Mouse (Mus musculus) heart, adult 18-20 months (tissue): ENCODE data around the gene Zswim3. TPM values are rescaled to one million over a fixed set of nuclear protein-coding genes. Genes with fewer than 3 reads are reported as not detected.

ENCODE experiments used
- DNase-seq, 2 experiments: peaks; one replicate each; pipeline ENCODE4 v3.0.0; 2021 to 2022; ENCODE audit warnings: mixed read lengths in 1 of 2
- total RNA-seq, 2 experiments: library from RNA; stranded (reverse); gene quantifications; 2 replicates each; pipeline ENCODE4 v1.2.3; 2021

Gene Zswim3
- total RNA-seq, 2 experiments from 2014 or later, result 2.4 to 2.5 TPM

DNA sequence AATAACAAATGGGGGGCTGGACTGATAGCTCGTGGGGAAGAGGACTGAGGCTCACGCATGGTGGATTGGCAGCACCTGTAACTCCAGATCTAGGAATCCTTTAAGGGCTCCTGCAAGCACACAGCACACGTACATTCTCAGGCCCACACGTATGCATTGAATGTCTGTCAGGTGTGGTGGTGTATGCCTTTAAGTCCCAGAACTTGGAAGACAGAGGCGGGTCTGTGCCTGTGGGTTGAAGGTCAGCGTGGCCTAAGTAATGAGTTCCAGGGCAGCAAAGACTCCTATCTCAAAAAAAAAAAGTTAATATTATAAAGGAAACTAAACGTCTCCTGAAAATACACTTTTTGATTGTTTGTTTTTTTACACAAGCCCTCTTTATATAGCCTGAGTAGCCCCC is 1.7 kb downstream of the Zswim3 start:
- DNase-seq, result no peak

DNA sequence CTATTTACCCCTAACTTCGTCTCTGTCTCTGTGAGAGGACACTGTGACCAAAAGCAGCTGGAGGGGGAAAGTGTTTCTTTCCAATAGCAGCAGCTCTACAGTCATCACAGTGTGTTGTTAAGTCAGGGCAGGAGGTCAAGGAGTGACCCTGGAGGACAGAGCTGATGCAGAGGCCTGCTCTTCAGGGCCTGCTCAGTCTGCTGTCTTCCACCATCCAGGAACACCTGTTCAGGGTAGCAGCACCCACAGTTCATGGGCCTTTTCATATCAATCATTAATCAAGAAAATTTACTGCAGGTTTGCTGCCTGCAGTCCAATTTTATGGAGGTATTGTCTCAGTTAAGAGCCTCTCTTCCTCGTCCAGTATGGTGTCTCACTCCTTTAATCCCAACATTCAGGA is 8.7 kb downstream of the Zswim3 start:
- DNase-seq, result no peak

DNA sequence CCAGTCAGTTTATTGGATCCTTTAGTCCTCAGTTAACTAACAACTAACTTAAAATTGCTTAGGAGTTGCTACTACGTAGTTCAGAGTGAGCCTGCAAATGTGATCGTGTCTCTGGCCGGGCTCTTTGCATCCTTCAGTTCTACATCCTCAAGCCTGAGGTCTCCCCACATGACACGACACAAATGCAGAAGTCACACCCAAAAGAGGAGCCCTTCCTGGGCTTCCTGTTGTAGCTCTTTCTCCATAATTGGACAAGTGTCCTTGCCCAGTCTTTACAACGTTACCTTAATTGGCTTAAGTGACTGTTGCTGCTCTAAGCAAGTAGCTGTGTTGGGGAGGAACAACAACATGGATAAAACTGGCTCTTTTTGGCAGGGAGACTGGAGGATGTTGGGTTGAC is 10.4 kb downstream of the Zswim3 start:
- DNase-seq, result no peak

DNA sequence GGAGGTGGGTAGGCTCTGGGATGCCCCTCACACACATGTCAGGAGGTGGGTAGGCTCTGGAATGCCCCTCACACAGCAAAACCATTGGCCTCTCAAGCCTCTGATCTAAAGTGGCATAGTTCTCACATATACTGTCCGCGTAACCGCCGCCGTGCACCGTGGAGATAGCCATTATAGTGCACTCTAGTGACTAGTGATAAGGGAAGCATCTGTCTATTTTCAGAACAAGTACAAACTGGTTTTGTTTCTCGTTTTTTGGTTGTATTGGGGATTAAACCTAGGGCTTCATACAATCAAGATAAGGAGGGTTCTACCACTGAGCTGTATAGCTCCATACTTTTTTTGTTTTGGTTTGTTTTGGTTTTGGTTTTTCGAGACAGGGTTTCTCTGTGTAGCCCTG is 10.9 kb downstream of the Zswim3 start:
- no peak for DNase-seq

DNA sequence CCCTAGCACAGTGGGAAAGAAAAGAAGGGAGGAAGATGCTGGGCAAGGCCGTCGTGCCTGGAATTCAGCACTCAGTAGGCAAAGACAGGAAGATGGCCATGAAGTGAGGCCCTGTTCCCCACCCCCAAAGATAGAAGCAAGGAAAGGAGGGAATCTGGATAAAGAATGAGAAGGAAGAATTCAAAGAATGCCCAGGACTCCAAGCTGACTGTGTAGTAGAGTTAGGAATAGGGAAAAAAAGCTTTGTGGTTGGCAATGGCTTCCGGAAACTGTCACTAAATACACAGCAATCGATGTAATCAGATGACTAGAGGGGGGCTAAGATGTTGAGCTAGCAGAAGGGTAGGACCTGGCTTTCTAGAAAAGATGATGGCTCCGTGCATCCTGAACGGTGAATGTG is 12.3 kb downstream of the Zswim3 start:
- no peak for DNase-seq

DNA sequence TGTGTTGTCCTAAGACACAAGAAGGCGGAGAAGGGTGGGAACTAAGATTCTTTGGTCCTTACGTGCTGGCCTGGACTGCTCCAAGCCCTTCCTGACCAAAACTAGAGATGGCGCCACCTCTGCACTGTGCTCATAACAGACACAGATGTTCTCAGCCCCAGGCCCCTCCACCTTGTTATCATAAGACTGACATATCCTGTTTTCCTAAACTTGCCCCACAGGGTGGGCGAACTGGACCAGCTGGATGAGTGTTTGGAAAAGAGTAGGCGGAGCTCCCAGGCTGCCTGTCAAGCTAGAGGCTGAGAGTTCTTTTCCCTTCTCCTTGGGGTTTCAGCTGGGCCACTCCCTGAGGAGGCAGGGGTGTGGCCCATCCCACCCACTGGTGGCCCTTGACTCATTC is 12.8 kb downstream of the Zswim3 start:
- DNase-seq, result no peak

DNA sequence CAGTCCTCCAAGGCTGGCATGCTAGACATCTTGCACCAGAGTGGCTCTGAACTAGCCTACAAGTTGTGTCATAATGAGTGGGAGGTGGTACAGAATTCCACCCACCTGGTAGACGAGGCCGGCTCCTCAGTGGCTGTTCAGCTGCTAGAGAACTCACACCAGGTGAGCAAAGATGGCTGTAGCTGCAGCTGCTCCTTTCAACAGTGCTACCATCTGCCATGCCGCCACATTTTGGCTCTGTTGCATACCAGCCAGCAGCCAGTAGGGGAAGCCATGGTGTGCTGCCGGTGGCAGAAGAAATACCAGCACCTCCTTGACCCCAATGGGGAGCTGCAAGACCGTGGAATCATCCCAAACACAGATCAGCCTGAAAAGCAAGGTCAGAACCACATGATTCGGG is 16.2 kb downstream of the Zswim3 start:
- DNase-seq, result no peak

DNA sequence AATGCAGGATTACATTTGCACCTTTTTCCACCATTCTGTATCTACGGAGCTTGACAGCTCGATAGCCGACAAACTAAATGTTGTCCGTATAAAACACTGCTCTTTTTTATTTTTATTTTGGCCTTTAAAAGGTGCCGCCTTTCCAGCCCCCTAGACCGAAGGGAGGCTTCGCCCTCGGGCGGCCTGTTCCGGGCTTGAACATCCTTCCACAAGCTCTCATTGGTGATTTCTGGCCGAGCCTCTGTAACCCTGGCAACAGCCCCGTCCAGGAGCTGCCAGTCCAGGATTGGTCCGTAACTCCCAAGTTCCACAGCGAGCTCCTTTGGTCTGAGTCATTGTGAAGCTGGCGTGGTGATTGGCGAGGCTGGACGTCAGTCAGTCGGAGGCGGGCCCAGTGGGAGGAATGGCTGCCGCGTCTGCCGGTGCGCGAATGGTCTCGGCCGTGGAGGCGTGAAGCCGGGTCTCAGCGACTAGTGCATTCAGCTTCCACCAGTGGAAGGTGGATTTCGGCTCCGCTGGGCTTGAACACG is 17.8 kb downstream of the Zswim3 start, which contains the start of gene Zswim1:
Gene Zswim1 (plus strand): TSS at position 51 of the 530 bp plus-strand sequence.
- peak; percentile 100 for DNase-seq

DNA sequence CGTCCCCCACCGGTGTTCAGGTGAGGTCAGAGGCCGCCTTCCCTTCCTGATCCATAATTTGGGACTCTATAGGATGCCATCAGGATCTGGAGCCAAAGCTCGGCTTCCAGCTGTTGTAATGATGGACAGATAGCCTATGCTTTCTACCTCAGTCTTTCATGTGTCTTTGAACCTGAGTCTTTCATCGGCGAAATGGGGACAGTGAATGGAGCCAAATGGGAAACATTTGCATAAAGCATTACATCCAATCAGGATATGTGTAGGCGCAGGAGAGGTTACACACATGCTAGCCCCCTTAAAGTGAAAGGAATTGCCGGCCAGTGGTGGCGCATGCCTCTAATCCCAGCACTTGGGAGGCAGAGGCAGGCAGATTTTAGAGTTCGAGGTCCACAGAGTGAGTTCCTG is 18.3 kb downstream of the Zswim3 start:
- peak in 1 of 2 experiments; percentile 29 for DNase-seq

DNA sequence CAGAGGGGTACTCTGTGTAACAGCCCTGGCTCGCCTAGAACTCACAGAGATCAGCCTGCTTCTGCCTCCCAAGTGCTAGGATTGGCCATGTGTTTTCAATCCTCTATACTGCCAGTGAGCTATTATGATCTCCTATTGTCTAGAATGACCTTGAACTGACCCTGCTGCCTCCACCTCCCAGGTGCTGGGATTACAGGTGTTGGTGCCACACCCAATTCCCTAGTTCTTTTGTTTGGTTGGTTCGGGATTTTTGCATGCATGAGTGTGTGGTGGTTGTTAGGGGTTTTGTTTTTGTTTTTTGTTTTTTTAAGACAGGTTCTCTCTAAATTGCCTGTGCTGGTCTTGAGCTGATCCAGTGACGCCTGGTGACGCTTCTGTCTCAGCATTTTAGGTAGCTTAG is 19.1 kb downstream of the Zswim3 start:
- no peak for DNase-seq

DNA sequence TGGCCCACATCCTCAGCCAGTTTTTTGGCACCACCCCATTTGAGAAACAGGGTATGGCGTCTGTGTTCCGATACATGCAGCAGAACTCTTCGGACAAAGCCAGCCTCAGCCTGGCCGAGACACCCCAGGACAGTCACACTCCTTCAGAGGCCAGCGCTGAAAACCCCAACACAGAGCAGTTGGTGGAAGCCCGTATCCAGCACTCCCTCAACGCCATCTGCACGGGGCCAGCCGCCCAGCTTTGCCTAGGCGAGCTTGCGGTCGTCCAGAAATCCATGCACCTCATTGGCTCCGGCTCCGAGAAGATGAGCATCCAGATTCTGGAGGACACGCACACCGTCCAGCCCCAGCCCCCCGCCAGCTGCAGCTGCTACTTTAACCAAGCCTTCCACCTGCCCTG is 20.6 kb downstream of the Zswim3 start:
- DNase-seq, result no peak

DNA sequence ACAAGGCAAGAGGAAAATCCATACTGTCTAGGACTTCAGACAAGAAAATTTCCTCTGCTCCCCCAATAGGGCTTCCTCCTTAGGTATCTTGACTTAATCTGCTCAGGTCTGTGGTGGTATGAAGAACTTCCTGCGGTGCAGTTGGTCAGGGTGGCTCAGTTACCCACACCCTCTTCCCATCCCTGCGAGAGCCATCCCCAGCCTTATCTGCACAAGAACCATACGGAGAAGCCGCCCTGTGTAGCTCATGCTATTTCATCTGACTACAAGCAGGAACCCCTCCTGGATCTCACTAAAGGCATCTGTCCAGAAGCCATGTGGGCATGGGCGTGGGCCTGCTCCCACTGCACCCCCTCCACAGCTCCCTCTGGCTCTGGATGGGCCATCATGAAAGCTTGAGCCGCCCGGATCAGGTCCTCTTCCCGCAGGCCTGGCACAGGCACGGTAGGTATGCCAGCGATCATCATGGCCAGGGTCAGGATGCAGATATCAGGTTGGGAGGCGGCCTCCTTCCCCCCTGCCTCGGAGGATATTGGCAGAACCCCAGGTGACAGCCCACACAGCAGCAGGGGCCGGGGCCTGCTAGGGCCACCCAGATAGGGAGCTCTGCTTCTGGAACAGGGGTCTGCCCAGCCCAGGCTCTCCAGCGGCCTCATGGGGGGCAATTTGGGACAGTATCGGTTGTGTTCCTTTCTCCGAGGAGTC is 22.4 kb downstream of the Zswim3 start:
- no peak for DNase-seq

DNA sequence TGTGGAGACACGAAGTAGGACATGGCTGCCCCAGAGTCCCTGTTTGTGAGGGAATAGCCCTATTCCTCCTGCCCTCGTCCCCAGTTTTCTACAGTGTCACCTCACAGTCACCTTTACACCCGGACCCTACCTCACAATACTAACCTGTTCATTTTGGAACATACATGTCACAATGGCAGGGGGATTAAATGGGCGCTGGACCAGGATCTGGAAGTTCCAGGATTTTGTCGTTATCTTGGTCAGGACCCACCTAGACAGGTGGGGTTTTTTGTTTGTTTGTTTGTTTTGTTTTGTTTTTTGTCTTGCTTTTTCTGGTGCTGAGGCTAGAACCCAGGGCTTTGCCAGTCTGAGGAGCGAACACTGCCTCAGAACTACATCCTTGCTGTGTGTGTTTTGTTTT is 23.5 kb downstream of the Zswim3 start, which contains the start of gene Spata25:
Gene Spata25 (minus strand): TSS at position 101 of the 400 bp plus-strand sequence.
- DNase-seq, result no peak

DNA sequence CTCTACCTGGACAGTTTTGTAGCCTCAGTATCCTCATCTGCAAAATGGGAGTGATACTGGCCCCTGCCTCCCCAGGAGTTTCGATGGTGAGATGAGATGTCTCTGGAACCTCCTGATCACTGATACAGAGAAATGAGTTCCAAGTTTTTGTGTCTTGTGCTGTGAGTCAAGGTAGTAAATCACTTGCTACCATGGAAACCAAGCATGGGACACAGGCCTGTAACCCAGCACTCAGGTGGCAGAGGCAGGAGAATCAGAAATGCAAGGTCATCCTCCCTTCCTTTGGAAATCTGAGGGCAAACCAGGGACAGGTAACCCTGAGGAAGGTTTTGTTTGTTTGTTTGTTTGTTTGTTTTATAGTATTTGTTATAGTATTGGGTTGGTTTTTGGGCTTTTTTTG is 24.2 kb downstream of the Zswim3 start:
- DNase-seq, result no peak

DNA sequence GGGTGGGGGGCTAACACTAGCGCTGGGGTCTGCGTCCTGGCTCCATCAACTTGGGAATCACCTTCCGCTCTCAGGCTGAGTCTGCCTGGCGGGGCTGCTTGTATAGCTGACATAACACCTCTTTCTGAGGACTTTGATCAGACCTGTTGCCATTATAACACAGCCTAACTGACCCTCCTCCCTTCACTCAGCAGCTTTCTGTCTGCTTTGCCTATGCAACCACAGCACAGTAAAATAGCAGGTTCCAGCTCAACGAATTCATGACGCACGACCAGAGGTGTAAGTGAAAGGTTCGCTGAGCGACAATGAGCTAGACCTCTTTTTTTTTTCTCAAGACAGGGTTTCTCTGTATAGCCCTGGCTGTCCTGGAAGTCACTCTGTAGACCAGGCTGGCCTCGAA is 26.1 kb downstream of the Zswim3 start:
- DNase-seq, result no peak

DNA sequence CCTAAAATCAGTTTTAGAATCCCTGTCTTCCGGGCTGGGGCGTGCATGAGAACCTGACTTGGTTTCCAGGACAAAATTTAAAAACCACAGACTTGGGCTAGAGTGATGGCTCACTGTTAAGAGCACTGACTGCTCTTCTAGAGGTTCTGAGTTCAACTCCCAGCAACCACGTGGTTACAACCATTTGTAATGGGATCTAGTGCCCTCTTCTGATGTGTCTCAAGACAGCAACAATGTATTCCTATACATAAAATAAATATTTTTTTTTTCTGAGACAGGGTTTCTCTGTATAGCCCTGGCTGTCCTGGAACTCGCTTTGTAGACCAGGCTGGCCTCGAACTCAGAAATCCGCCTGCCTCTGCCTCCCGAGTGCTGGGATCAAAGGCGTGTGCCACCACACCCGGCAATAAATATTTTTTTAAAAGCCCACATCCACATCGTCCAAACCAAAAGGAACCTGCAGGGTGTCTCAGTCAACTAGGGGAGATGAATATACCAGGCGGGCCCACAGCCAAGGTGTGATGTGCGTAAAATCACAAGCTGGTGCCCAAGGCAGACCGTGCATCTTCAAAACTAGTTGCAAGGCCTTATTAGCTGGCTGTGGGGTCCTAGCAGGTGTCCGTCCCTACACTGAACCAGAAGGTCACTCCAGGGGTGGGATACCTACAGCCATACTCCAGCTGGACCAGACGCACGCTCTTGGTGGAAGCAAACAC is 27.3 kb downstream of the Zswim3 start:
- no peak for DNase-seq

DNA sequence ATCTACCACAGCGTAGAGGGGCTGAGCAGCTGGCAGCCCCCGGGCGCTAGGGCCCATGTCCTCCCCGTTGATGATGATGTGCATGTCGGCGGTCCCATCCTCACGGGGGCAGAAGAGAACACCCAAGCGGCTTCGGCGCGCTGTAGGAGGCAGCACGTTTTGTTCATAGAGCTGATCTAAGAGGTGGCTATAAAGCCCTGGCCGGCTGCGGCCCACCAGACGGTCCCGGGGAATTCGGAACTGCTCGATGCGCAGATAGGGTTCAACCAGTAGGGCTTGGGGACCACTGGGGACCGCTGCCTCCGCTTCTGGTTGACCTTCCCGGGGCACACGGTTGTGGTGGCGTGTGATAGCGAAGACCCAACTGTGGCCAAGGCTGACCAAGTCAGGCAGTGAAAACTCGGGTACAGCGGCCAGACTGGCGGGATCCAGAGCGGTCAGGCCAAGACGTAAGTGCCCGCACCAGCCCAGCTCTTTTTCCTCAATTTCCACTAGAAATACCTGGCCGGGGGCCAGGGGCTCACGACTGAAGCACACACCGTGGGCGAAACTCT is 27.9 kb downstream of the Zswim3 start, which contains the start of gene Ctsa:
Gene Ctsa (plus strand): TSS at position 126 of the 554 bp plus-strand sequence.
- peak; percentile 87 to 88 for DNase-seq

DNA sequence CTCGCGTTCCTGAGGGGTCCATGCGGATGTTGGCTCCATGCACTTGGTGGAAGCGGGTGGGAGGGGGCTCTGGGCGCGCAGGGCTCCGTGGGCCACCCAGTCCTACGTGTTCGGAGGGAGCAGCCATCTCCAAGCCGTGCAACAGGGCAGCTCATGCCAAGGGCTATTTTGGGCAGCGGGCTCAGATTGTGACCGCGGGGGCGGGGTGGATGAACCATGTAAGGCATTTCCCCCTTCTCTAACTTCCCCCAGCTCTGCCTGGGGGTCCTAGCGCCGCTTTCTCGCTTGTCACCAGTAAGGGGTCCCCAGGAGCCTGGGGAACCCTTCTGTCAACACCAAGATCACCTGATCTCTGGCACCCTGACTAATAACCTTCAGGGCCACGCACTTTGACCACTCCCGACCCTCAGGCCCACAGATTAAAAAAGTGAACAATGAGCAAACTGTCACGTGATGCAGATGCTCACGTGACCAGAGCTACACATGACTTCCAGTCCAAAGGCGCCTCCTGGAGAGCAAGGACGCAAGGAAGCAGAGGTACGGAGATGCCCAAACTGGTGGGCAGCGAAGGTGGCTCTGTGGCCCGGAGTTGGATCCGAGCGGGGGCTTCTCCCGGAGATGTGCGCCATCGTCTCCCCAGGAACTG is 28.5 kb downstream of the Zswim3 start, which contains the start of gene Neurl2:
Gene Neurl2 (minus strand): TSS at position 143 of the 646 bp plus-strand sequence.
- DNase-seq, result peak; percentile 94 to 95

DNA sequence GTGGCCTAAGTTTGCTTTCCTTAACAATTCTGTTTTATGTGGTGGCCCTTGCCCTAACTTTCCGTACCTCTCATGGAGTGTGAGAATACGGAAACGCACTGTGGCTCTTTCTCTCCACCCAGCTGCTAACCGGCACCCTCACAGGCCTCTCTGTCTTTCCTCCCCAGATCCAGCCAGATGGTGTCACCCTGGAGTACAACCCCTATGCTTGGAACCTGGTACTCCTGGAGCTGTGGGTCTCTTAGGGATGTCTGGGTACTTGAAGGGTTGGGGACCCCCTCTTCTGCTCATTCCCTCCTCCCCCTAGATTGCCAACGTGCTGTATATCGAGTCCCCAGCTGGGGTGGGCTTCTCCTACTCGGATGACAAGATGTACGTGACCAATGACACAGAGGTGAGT is 29.6 kb downstream of the Zswim3 start:
- DNase-seq, result peak in 1 of 2 experiments; percentile 42

DNA sequence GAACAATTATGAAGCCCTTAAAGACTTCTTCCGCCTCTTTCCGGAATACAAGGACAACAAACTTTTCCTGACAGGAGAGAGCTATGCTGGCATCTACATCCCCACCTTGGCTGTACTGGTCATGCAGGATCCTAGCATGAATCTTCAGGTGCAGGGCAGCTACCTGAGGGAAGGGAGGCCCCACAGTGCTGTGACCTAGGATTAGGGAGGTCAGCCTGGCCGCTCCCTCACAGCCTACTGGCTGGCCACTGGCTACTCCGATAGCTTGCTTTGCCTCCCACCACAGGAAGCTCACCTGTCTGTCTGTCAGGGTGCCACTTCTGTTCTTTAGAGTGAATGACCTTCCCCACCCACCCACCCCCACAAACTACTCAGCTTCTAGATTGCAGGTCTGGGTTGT is 30.3 kb downstream of the Zswim3 start:
- DNase-seq, result no peak

DNA sequence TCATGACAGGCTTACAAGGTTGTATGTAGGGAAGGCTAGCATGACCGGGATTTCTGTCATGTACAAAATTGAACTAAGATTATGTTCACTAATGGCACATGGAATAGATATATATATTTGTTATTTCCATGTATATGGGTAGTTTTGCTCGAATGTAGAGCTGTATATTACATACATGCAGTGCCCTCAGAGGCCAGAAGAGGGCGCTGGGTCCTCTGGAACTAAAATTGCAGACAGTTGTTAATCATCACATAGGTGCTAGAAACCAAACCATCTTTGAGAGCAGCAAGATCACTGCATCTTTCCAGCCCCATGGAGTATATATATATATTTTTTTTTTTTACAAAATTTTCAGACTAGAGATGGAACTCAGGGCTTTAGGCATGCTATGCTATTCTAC is 40.9 kb downstream of the Zswim3 start:
- DNase-seq, result no peak

DNA sequence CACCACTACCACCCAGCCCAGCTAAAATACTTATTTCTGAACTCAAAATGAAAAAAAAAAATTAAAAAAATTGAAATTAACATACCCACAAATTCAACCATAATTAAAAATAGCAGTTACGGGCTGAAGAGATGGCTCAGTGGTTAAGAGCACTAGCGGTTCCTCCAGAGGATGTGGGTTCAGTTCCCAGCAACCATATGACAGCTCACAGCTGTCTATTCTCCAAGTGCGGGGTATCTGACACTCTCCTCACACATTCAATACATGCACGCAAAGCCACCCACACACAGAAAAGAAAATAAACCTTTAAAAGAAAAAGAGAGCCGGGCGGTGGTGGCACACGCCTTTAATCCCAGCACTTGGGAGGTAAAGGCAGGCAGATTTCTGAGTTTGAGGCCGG is 45.2 kb downstream of the Zswim3 start:
- DNase-seq, result no peak
